Mouse (Mus musculus) CD8-positive naive resting alpha-beta T cell, adult 2 months (primary cell): ENCODE results near the gene AC129217.1.
"Not testable (repeated sequence)": the region's sequence is repeated elsewhere in the genome, so short reads cannot be mapped to it uniquely, and the experiment has no call there.

ENCODE experiments used
- DNase-seq, 2 experiments: peaks; one replicate each; pipeline ENCODE4 v3.0.0; 2022; ENCODE audit warnings: low read depth in 2 of 2, low spot score in 2 of 2

The AC129217.1 gene

GRCm38 (mm10) chr19:8822696-8823095, 6.9 kb upstream of the AC129217.1 start:
- no peak for DNase-seq

GRCm38 (mm10) chr19:8830664-8831063, 1.1 kb downstream of the AC129217.1 start:
- DNase-seq = no peak

DNA sequence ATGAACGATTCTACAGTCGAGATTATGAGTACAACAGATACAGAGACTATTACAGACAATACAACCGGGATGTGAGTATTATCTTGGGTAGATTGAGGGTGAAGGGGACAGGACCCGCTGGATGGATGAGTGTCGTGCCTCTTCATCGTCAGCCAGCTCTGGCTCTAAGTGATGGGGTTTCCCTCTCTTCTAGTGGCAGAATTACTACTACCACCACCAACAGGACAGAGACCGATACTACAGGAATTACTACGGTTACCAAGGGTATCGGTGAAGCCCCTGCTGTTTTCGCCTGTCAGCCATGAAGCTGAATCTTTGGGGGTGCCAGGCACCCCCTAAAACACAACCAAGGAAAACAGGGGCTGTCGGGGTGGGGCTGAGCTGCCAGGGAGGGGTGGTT, 1.7 kb downstream of the AC129217.1 start:
- DNase-seq = no peak

DNA sequence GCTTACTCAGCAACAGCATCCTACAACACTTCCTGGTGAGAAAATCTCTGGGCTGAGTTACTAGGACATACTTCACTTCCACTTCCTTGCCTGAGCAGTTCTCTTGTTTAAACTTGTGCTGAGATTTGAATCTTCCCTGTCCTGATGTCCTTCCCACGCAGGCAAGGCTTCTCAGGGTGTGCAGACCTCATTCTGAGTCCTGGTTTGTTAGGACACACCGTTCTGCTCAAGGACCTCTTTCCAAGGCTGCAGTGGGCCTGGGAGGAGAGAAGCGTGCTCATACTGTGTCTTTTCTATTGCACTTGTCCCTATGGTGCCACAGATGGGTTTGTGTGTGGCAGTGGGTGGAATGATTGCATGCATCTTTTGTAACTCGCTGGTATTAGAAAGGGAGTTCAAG, 3.4 kb downstream of the AC129217.1 start:
- DNase-seq = no peak

DNA sequence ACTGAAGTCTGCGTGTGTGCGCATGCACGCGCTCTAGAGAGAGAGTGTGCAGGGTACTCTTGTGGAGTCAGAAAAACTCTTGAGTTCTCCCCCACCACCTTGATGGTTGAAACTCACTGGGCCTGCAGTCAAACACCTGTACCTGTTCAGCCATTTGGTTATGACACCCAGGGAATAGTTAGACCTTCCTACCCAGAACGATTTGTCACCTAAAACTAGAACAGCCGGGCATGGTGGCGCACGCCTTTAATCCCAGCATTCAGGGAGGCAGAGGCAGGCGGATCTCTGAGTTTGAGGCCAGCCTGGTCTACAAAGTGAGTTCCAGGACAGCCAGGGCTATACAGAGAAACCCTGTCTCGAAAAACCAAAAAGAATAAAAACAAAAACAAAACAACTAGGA, 6.8 kb downstream of the AC129217.1 start:
- DNase-seq = not testable (repeated sequence)

DNA sequence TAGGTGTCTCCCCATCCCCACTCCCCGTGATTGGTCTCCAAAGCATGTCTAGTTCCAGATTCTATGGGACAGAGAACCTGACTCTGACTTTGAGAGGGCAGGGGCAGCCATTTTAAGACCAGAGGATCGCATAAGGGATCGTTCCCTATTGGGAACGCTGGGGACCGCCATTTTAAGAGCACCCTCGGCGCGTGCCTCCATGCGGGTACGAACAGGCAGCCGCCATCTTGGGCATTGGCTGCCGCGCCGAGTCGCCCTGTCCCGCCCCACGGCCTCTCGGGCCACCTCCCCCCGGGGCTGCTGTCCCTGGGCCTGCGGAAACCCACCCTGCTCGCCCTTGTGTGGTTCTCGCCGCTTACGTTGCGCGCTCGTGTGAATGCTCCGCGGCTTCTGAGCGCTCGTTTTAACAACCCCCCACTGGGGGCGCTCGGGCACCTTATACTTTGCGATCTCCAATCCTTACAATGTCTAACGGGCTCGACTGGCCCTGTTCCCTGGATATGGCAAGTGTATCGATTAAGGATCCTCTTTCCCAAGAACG, 7.7 kb downstream of the AC129217.1 start, which contains the start of gene Bscl2:
Gene Bscl2, plus strand, starts transcription at position 217 of the 541 bp plus-strand sequence.
- DNase-seq = peak; percentile 76 to 85

- DNase-seq = no peak
Measured at GRCm38 (mm10) chr19:8838041-8838730, 8.6 kb downstream of the AC129217.1 start.

- no peak for DNase-seq
Measured at GRCm38 (mm10) chr19:8839103-8839907, 9.7 kb downstream of the AC129217.1 start, which contains the start of gene Gng3. Gene Gng3 (minus strand): TSS chr19:8839194.

GRCm38 (mm10) chr19:8839908-8840791, 10.6 kb downstream of the AC129217.1 start:
- DNase-seq = peak in 1 of 2 experiments; percentile 26

GRCm38 (mm10) chr19:8841012-8841411, 11.4 kb downstream of the AC129217.1 start:
- DNase-seq = no peak

DNA sequence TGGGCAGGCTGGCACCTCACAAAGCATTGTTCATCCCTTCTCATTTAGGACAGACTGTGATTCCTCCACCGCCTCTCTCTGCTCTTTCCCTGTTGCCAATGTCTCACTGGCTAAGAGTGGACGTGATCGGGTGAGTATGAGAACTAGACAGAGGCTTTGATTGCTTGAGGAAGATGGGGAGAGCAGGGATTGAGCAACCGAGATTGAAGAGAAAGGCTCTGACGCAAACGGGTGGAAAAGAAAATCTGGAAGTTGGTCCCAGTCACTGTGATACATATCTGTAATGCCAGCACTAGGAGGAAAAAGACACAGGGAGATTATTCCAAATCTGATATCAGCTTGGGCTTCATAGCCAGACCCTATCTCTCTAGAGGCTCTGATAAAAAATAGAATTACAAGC, 13.4 kb downstream of the AC129217.1 start:
- DNase-seq = no peak

GRCm38 (mm10) chr19:8844371-8845129, 15.0 kb downstream of the AC129217.1 start:
- peak; percentile 71 to 88 for DNase-seq

- DNase-seq = no peak
Measured at GRCm38 (mm10) chr19:8848356-8848755, 18.8 kb downstream of the AC129217.1 start.

- DNase-seq = no peak
Measured at GRCm38 (mm10) chr19:8850402-8850901, 20.9 kb downstream of the AC129217.1 start, which contains the start of gene Lrrn4cl. Gene Lrrn4cl (plus strand): TSS chr19:8850768.

- no peak for DNase-seq
Measured at GRCm38 (mm10) chr19:8851639-8852038, 22.1 kb downstream of the AC129217.1 start.

DNA sequence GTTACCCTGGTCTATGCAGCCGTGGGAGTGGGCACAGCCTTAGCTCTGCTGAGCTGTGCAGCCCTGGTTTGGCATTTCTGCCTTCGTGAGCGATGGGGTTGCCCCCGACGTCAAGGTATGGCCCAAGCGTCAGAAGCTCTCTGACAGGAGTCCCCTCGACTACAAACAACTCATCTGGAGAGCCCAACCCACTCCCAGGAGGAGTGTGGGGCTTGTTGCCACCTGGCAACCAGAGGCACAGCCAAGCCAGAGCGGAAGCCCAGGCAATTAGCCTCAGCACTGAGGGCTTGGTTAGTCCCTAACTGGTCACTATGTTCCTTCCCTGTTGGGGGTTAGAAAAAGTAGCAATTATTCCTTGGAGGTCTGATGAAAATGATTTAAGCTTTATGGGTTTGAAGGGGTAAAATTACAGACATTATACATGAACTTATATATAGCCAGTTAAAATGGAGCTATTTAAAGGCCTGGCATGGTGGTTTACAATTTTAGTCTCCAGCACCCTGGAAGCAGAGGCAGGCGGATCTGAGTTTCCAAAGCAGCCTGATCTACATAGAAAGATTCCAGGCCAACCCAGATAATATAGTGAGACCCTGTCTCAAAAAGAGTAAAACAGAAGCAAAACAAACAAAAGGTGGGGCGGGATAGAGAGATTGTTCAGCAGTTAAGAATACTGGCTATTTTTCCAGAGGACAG, 22.8 kb downstream of the AC129217.1 start:
- no peak for DNase-seq

GRCm38 (mm10) chr19:8853117-8853516, 23.5 kb downstream of the AC129217.1 start:
- no peak for DNase-seq

- DNase-seq = no peak
Measured at GRCm38 (mm10) chr19:8857689-8858088, 28.1 kb downstream of the AC129217.1 start.

GRCm38 (mm10) chr19:8859018-8859417, 29.4 kb downstream of the AC129217.1 start:
- DNase-seq = peak; percentile 43 to 47
